Mouse (Mus musculus) CH12.LX (cell line): Measurements from ENCODE around the gene Nr1h4. TPM values are rescaled to one million over a fixed set of nuclear protein-coding genes. Genes with fewer than 3 reads are reported as not detected.

ENCODE experiments used
- DNase-seq: peaks from one replicate; pipeline ENCODE4 v3.0.0-alpha.2; 2013; ENCODE audit errors: extremely low read depth
- H3K27ac ChIP-seq: 2 replicates; pipeline ENCODE4 v1.5.1; 2012; ENCODE audit warnings: low read depth, mild to moderate bottlenecking, control low read depth, moderate library complexity; ENCODE audit not compliant: insufficient read depth
- H3K27me3 ChIP-seq: replicated peaks from 2 replicates; pipeline ENCODE3; 2012; ENCODE audit warnings: inconsistent platforms
- H3K36me3 ChIP-seq, 2 experiments: replicated peaks in 1 of 2; 2 replicates each; pipeline versions ENCODE3 to v1.6.1; 2012; ENCODE audit warnings: inconsistent platforms in 1 of 2, low read length in 1 of 2, mild to moderate bottlenecking in 1 of 2, mixed read lengths in 1 of 2, moderate library complexity in 1 of 2; ENCODE audit not compliant: control insufficient read depth in 1 of 2, insufficient read depth in 1 of 2
- H3K4me1 ChIP-seq, 2 experiments: 2 replicates each; pipeline ENCODE4 v1.6.1; 2012; ENCODE audit warnings: inconsistent platforms in 1 of 2, moderate library complexity in 1 of 2; ENCODE audit not compliant: insufficient read depth in 2 of 2, control insufficient read depth in 1 of 2
- H3K4me2 ChIP-seq: 2 replicates; pipeline ENCODE4 v1.6.1; 2012; ENCODE audit warnings: low read depth, mild to moderate bottlenecking, control low read depth; ENCODE audit not compliant: poor library complexity, insufficient read depth, severe bottlenecking
- H3K4me3 ChIP-seq, 3 experiments: fragments of 150-350 bp in 1 of 3; sonication (generic) in 1 of 3; replicated peaks in 1 of 3; 2 replicates each; pipeline versions ENCODE3 to v1.5.1; 2011 to 2012; ENCODE audit warnings: low read depth in 2 of 3, low read length in 2 of 3, mild to moderate bottlenecking in 2 of 3, moderate library complexity in 2 of 3, control low read depth in 1 of 3, improper control_type of control experiment in 1 of 3, inconsistent platforms in 1 of 3, mixed read lengths in 1 of 3; ENCODE audit not compliant: poor library complexity in 1 of 3
- H3K79me2 ChIP-seq: replicated peaks from 2 replicates; pipeline ENCODE4 v1.6.1; 2012; ENCODE audit warnings: mild to moderate bottlenecking, moderate library complexity; ENCODE audit not compliant: control insufficient read depth, poor library complexity, insufficient read depth, severe bottlenecking; ENCODE audit errors: extremely low read depth
- H3K9ac ChIP-seq: 2 replicates; pipeline ENCODE4 v1.6.1; 2012; ENCODE audit warnings: low read depth, mild to moderate bottlenecking, control low read depth, moderate library complexity; ENCODE audit not compliant: insufficient read depth
- H3K9me3 ChIP-seq: replicated peaks from 2 replicates; pipeline ENCODE3; 2012; ENCODE audit warnings: low read length, inconsistent platforms, mixed read lengths
- BHLHE40 ChIP-seq: IDR thresholded peaks from 2 replicates; pipeline ENCODE4 v1.6.1; 2011; ENCODE audit warnings: mild to moderate bottlenecking, low read depth, low read length, improper control_type of control experiment
- CHD1 ChIP-seq: IDR thresholded peaks from 2 replicates; pipeline ENCODE4 v1.6.1; 2012; ENCODE audit warnings: low read depth, low read length, improper control_type of control experiment, inconsistent platforms
- ELF1 ChIP-seq: IDR thresholded peaks from 2 replicates; pipeline ENCODE4 v1.6.1; 2014; ENCODE audit warnings: low read depth, mild to moderate bottlenecking, inconsistent platforms, low read length, improper control_type of control experiment
- EP300 ChIP-seq: IDR thresholded peaks from 2 replicates; pipeline ENCODE4 v1.6.1; 2011; ENCODE audit warnings: low read length, improper control_type of control experiment
- ETS1 ChIP-seq: conservative IDR thresholded peaks from 2 replicates; pipeline ENCODE4 v1.6.1; 2012; ENCODE audit warnings: low read depth, mild to moderate bottlenecking, inconsistent platforms, low read length, improper control_type of control experiment, moderate library complexity
- GABPA ChIP-seq: IDR thresholded peaks from 2 replicates; pipeline ENCODE4 v1.6.1; 2012; ENCODE audit warnings: low read depth, low read length, improper control_type of control experiment, inconsistent platforms; ENCODE audit not compliant: insufficient replicate concordance
- HCFC1 ChIP-seq: IDR thresholded peaks from 2 replicates; pipeline ENCODE4 v1.6.1; 2012; ENCODE audit warnings: low read depth, mild to moderate bottlenecking, inconsistent platforms, low read length, improper control_type of control experiment
- JUND ChIP-seq: conservative IDR thresholded peaks from 2 replicates; pipeline ENCODE4 v1.6.1; 2011; ENCODE audit warnings: low read depth, low read length, improper control_type of control experiment
- KAT2A ChIP-seq: IDR thresholded peaks from 2 replicates; pipeline ENCODE4 v1.6.1; 2012; ENCODE audit warnings: low read length, improper control_type of control experiment, inconsistent platforms; ENCODE audit not compliant: insufficient replicate concordance
- MAFK ChIP-seq: IDR thresholded peaks from 2 replicates; pipeline ENCODE4 v1.6.1; 2011; ENCODE audit warnings: low read length, improper control_type of control experiment; ENCODE audit not compliant: insufficient replicate concordance
- MAZ ChIP-seq: IDR thresholded peaks from 2 replicates; pipeline ENCODE4 v1.6.1; 2012; ENCODE audit warnings: low read depth, mild to moderate bottlenecking, inconsistent platforms, low read length, improper control_type of control experiment, moderate library complexity
- MEF2A ChIP-seq: IDR thresholded peaks from 2 replicates; pipeline ENCODE4 v1.6.1; 2014; ENCODE audit warnings: low read depth, mild to moderate bottlenecking, inconsistent platforms, low read length, improper control_type of control experiment, borderline replicate concordance
- MXI1 ChIP-seq: IDR thresholded peaks from 2 replicates; pipeline ENCODE4 v1.6.1; 2011; ENCODE audit warnings: mild to moderate bottlenecking, low read depth, low read length, improper control_type of control experiment
- NELFE ChIP-seq: IDR thresholded peaks from 2 replicates; pipeline ENCODE4 v1.6.1; 2011; ENCODE audit warnings: low read depth, low read length, improper control_type of control experiment
- NRF1 ChIP-seq: IDR thresholded peaks from 2 replicates; pipeline ENCODE4 v1.6.1; 2014; ENCODE audit warnings: low read depth, mild to moderate bottlenecking, inconsistent platforms, low read length, improper control_type of control experiment, moderate library complexity
- PAX5 ChIP-seq: IDR thresholded peaks from 2 replicates; pipeline ENCODE4 v1.6.1; 2012; ENCODE audit warnings: low read length, inconsistent platforms, mixed read lengths
- POLR2A ChIP-seq: IDR thresholded peaks from 2 replicates; pipeline ENCODE4 v1.6.1; 2011; ENCODE audit warnings: low read depth, mild to moderate bottlenecking, improper control_type of control experiment, low read length
- POLR2AphosphoS2 ChIP-seq: IDR thresholded peaks from 2 replicates; pipeline ENCODE4 v1.6.1; 2011; ENCODE audit warnings: low read depth, low read length, improper control_type of control experiment
- RAD21 ChIP-seq: IDR thresholded peaks from 2 replicates; pipeline ENCODE4 v1.6.1; 2011; ENCODE audit warnings: low read depth, mild to moderate bottlenecking, low read length, improper control_type of control experiment, moderate library complexity
- SIN3A ChIP-seq: IDR thresholded peaks from 2 replicates; pipeline ENCODE4 v1.6.1; 2012; ENCODE audit warnings: low read length, improper control_type of control experiment, inconsistent platforms
- SMC3 ChIP-seq: IDR thresholded peaks from 2 replicates; pipeline ENCODE4 v1.6.1; 2011; ENCODE audit warnings: low read depth, low read length, improper control_type of control experiment
- UBTF ChIP-seq: IDR thresholded peaks from 2 replicates; pipeline ENCODE4 v1.6.1; 2012; ENCODE audit warnings: low read depth, mild to moderate bottlenecking, inconsistent platforms, low read length, improper control_type of control experiment, moderate library complexity
- USF1 ChIP-seq: IDR thresholded peaks from 2 replicates; pipeline ENCODE4 v1.6.1; 2014; ENCODE audit warnings: low read depth, mild to moderate bottlenecking, inconsistent platforms, low read length, improper control_type of control experiment
- ZC3H11A ChIP-seq: IDR thresholded peaks from 2 replicates; pipeline ENCODE4 v1.6.1; 2012; ENCODE audit warnings: low read depth, mild to moderate bottlenecking, inconsistent platforms, low read length, improper control_type of control experiment
- dilution Hi-C: fragments of 300-500 bp; cut with MboI; formaldehyde crosslinking; loops from 2 replicates; pipeline ENCODE4 v1.14.3; 2020; ENCODE audit warnings: low sequenced_read_pairs; ENCODE audit not compliant: extremely low pct_unique_long_range_greater_than_20kb, extremely low pct_ligation_motif_present
- in situ Hi-C: fragments of 300-500 bp; cut with MboI; formaldehyde crosslinking; loops from 3 replicates; pipeline ENCODE4 v1.14.3; 2019; ENCODE audit warnings: low sequenced_read_pairs, low pct_ligation_motif_present, low pct_unique_long_range_greater_than_20kb, mixed read lengths
- polyA plus RNA-seq: library from polyadenylated mRNA; unstranded; fragments of >175 nt; gene quantifications from 2 replicates; pipeline ENCODE4 v1.2.1, GENCODE M21; 2012; ENCODE audit warnings: low read depth; ENCODE audit not compliant: insufficient read length
- total RNA-seq, 2 experiments: library from RNA; depleted of rRNA; stranded (reverse); fragments of 300-350 nt in 1 of 2; fragments of >200 nt in 1 of 2; gene quantifications; 2 replicates each; pipeline ENCODE4 v1.2.3; 2012 to 2014

The Nr1h4 gene
- total and polyA plus RNA-seq, 3 experiments, result not detected

GRCm38 (mm10) chr10:89577666-89578065 is 44.3 kb upstream of the Nr1h4 start:
- no peaks in the 10 kb centered on the region for H3K79me2 ChIP-seq
- H3K9ac ChIP-seq, result no peak overlapping the region
- H3K27ac ChIP-seq, result no peak overlapping the region
- DNase-seq, result no peak
- in situ Hi-C loops, result no loop called here
- no peaks in the 10 kb centered on the region for H3K4me1 ChIP-seq
- H3K9me3 ChIP-seq, result no peaks in the 10 kb centered on the region
- dilution Hi-C loops, result no loop called here
- H3K4me2 ChIP-seq, result no peak overlapping the region
- no peak for TF ChIP-seq POLR2A
- no peaks in the 10 kb centered on the region for H3K27me3 ChIP-seq
- no peak overlapping the region for H3K4me3 ChIP-seq
- no peaks in the 10 kb centered on the region for H3K36me3 ChIP-seq

- H3K9ac ChIP-seq, result no peak overlapping the region
- H3K27ac ChIP-seq, result no peak overlapping the region
- no peak overlapping the region for H3K4me3 ChIP-seq
- in situ Hi-C loops, result no loop called here
- no peak overlapping the region for H3K4me2 ChIP-seq
- no peaks in the 10 kb centered on the region for H3K79me2 ChIP-seq
- dilution Hi-C loops, result no loop called here
- H3K27me3 ChIP-seq, result no peaks in the 10 kb centered on the region
- H3K36me3 ChIP-seq, result no peaks in the 10 kb centered on the region
- peaks cover 5% of the 10 kb centered on the region for H3K9me3 ChIP-seq
- H3K4me1 ChIP-seq, result no peaks in the 10 kb centered on the region
- no peak for DNase-seq
- TF ChIP-seq RAD21, result no peak
- no peak for TF ChIP-seq ZC3H11A
- TF ChIP-seq HCFC1, result no peak
- TF ChIP-seq MAFK, result no peak
- no peak for TF ChIP-seq ETS1
- no peak for TF ChIP-seq SIN3A
- TF ChIP-seq UBTF, result no peak
- TF ChIP-seq EP300, result no peak
- TF ChIP-seq SMC3, result no peak
- no peak for TF ChIP-seq POLR2A
- TF ChIP-seq MEF2A, result no peak
- TF ChIP-seq MAZ, result no peak
- no peak for TF ChIP-seq USF1
These were observed 40.0 kb upstream of the Nr1h4 start for GRCm38 (mm10) chr10:89573421-89573820.

- Histone ChIP-seq H3K4me1 (no peaks in the 10 kb centered on the region), H3K27me3 (no peaks in the 10 kb centered on the region), H3K9ac (no peak overlapping the region), H3K79me2 (no peaks in the 10 kb centered on the region), H3K4me3 (no peak overlapping the region), H3K27ac (no peak overlapping the region)
- dilution Hi-C loops, result no loop called here
- no peak for DNase-seq
- in situ Hi-C loops, result no loop called here
- TF ChIP-seq JUND (no peak), HCFC1 (no peak), NELFE (no peak), KAT2A (no peak), ELF1 (no peak), ZC3H11A (no peak), PAX5 (no peak), NRF1 (no peak), MAZ (no peak), MXI1 (no peak), EP300 (no peak), GABPA (no peak), POLR2AphosphoS2 (no peak), MAFK (no peak), CHD1 (no peak), POLR2A (no peak), BHLHE40 (no peak)
- TF ChIP-seq, all 38 proteins: peak for 0
- H3K36me3 ChIP-seq, result no peaks in the 10 kb centered on the region
- peaks cover 5% of the 10 kb centered on the region for H3K9me3 ChIP-seq
- no peak overlapping the region for H3K4me2 ChIP-seq
These were observed 39.6 kb upstream of the Nr1h4 start for GRCm38 (mm10) chr10:89572946-89573345.
